Mouse (Mus musculus) small intestine, adult 2 months (tissue): ENCODE measurements around the gene Sycp1.

Experiments used
- CTCF ChIP-seq: fragments of 200-500 bp; IDR thresholded peaks from 2 replicates; pipeline ENCODE4 v1.5.1; 2012; ENCODE audit warnings: low read depth, mild to moderate bottlenecking, control low read depth, inconsistent platforms, low read length, moderate library complexity, mixed read lengths; ENCODE audit not compliant: insufficient replicate concordance, insufficient read length; ENCODE audit errors: extremely low read depth
- POLR2A ChIP-seq: fragments of 200-500 bp; IDR thresholded peaks from 2 replicates; pipeline ENCODE4 v1.6.1; 2012; ENCODE audit warnings: low read depth, mild to moderate bottlenecking, control low read depth, inconsistent platforms, low read length, moderate library complexity

DNA sequence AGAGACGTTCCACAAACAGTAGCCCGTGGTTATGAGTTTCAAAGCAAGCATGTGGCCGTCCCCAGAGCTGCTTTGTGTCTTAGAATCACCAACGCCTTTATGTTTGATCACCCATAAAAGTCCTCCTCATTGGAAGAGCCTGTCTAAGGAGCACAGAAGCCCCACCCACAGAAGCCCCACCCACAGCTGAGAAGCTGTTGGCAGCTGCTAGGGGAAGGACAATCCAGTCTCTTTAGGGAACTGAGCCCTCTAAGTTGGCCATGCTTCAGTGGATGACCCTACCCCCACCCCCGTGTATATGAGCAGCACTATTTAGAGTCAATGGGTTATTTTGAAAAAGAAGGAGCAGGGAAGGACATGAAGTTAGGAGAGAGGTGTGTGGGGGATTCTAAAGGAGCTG lies 11.0 kb upstream of the Sycp1 start:
- TF ChIP-seq POLR2A, result no peak
- no peak for TF ChIP-seq CTCF
